Comparison of ENCODE assay signal across 7 mouse cellular contexts in genomic region chr16:23898840-23899239, GRCm38 (mm10). TPM values are rescaled to one million over a fixed set of nuclear protein-coding genes. Genes with fewer than 3 reads are reported as not detected.
DNase-seq lines count a peak whose midpoint lies in the region; ATAC-seq and TF ChIP-seq lines count a peak whose summit lies in the region.

No protein-coding gene starts in this region.

- ATAC-seq in embryonic facial prominence, embryonic 12.5 days (ENCODE audit: insufficient number of reproducible peaks, insufficient read depth, low FRiP score, low TSS enrichment) = no peak
- 0 out of 2 replicates have a peak, but pooled peaks have one; percentile 34 for ATAC-seq in limb, embryonic 14.5 days (ENCODE audit: low FRiP score, low read depth)
- ATAC-seq in midbrain, postnatal 0 days (ENCODE audit: low FRiP score) = peak; percentile 81

- H3K4me1 ChIP-seq in embryonic facial prominence, embryonic 12.5 days = peaks cover 15% of the 10 kb centered on the region
- 0 out of 2 replicates have a peak, but pooled peaks cover 8% of the 10 kb centered on the region for H3K4me1 ChIP-seq in limb, embryonic 14.5 days (ENCODE audit: control insufficient read depth, insufficient read depth, low read length)
- H3K4me1 ChIP-seq in midbrain, postnatal 0 days (ENCODE audit: insufficient read depth, low read length) = peaks cover 6% of the 10 kb centered on the region

- H3K9ac ChIP-seq in embryonic facial prominence, embryonic 12.5 days = no peak overlapping the region
- H3K9ac ChIP-seq in limb, embryonic 14.5 days (ENCODE audit: low read depth, low read length, severe bottlenecking) = no peak overlapping the region
- H3K9ac ChIP-seq in midbrain, postnatal 0 days (replicated peaks; ENCODE audit: low read length, poor library complexity, severe bottlenecking) = no peak overlapping the region

- DNase-seq in adrenal gland, postnatal 14 days = peak; percentile 86
- peak; percentile 22 to 57 for DNase-seq in heart, adult 9 months (ENCODE audit: low spot score in 2 of 2)
- peak; percentile 78 for DNase-seq in kidney, adult 9 months
- DNase-seq in limb, embryonic 14.5 days (ENCODE audit: low spot score) = peak; percentile 91
- DNase-seq in midbrain, postnatal 0 days (ENCODE audit: low spot score) = peak; percentile 94
- peak; percentile 36 to 78 for DNase-seq in spleen, postnatal 10 days (ENCODE audit: low spot score in 2 of 2)

- TF ChIP-seq POLR2A in limb, embryonic 14.5 days (IDR thresholded peaks at IDR 0.05; ENCODE audit: borderline replicate concordance, extremely low read depth, insufficient read depth, insufficient read length) = no peak

- peak overlapping the region; percentile 46 for H3K4me2 ChIP-seq in embryonic facial prominence, embryonic 12.5 days (replicated peaks)
- peak overlapping the region; percentile 43 for H3K4me2 ChIP-seq in limb, embryonic 14.5 days (replicated peaks; ENCODE audit: low read depth, low read length, severe bottlenecking)
- peak overlapping the region; percentile 53 for H3K4me2 ChIP-seq in midbrain, postnatal 0 days (ENCODE audit: low read depth, low read length, poor library complexity, severe bottlenecking)

- TF ChIP-seq CTCF in midbrain, postnatal 0 days (IDR thresholded peaks at IDR 0.05) = peak; percentile 91

- H3K27me3 ChIP-seq in embryonic facial prominence, embryonic 12.5 days = no peaks in the 10 kb centered on the region
- no peaks in the 10 kb centered on the region for H3K27me3 ChIP-seq in limb, embryonic 14.5 days (ENCODE audit: control insufficient read depth, insufficient read depth, low read length)
- H3K27me3 ChIP-seq in midbrain, postnatal 0 days (ENCODE audit: insufficient read depth, low read length) = no peaks in the 10 kb centered on the region

- WGBS in embryonic facial prominence, embryonic 12.5 days = 9% methylated on average over 12 of the region's 12 CpGs
- 7% methylated on average over 12 of the region's 12 CpGs for WGBS in limb, embryonic 14.5 days
- 12% methylated on average over 12 of the region's 12 CpGs for whole genome bisulfite sequencing in midbrain, postnatal 0 days

- no peak overlapping the region for H3K27ac ChIP-seq in embryonic facial prominence, embryonic 12.5 days
- no peak overlapping the region for H3K27ac ChIP-seq in limb, embryonic 14.5 days (replicated peaks; ENCODE audit: low read depth, low read length)
- H3K27ac ChIP-seq in midbrain, postnatal 0 days (ENCODE audit: low read depth, low read length) = peak overlapping the region; percentile 47; the same call in 1 of the 2 replicates

- no peaks in the 10 kb centered on the region for H3K9me3 ChIP-seq in embryonic facial prominence, embryonic 12.5 days
- H3K9me3 ChIP-seq in limb, embryonic 14.5 days (ENCODE audit: control insufficient read depth, low read length) = no peaks in the 10 kb centered on the region
- no peaks in the 10 kb centered on the region for H3K9me3 ChIP-seq in midbrain, postnatal 0 days (ENCODE audit: low read length)

- no peak overlapping the region for H3K4me3 ChIP-seq in embryonic facial prominence, embryonic 12.5 days
- H3K4me3 ChIP-seq in limb, embryonic 14.5 days (replicated peaks; ENCODE audit: low read length) = 0 out of 2 replicates have a peak overlapping the region, but pooled peaks have one; percentile 0
- peak overlapping the region; percentile 28; the same call in 1 of the 2 replicates for H3K4me3 ChIP-seq in midbrain, postnatal 0 days (ENCODE audit: low read depth, low read length)

- H3K36me3 ChIP-seq in embryonic facial prominence, embryonic 12.5 days = no peaks in the 10 kb centered on the region
- no peaks in the 10 kb centered on the region for H3K36me3 ChIP-seq in limb, embryonic 14.5 days (ENCODE audit: control insufficient read depth, insufficient read depth, low read length)
- H3K36me3 ChIP-seq in midbrain, postnatal 0 days (ENCODE audit: insufficient read depth, low read length) = no peaks in the 10 kb centered on the region

RNA-seq across cellular contexts. Expression of gene Sst, which starts 8.1 kb away (rescaled TPM):
- not detected in 2 replicates for total RNA-seq in adrenal gland, postnatal 14 days (2021)
- polyA plus RNA-seq in embryonic facial prominence, embryonic 12.5 days (2016; fragmentation: Nextera tagmentation; extraction: Ambion mirVana) = 9.4 and 9.7 TPM in 2 replicates
- polyA plus RNA-seq in limb, embryonic 14.5 days (2012; rRNA removed) = 10.9 and 17.5 TPM in 2 replicates
- polyA plus RNA-seq in limb, embryonic 14.5 days (2014; fragmentation: Nextera tagmentation; extraction: Ambion mirVana) = 13.4 and 17.1 TPM in 2 replicates
- total RNA-seq in midbrain, postnatal 0 days (2014; rRNA removed) = 380 and 464 TPM in 2 replicates
- 510 and 559 TPM in 2 replicates for polyA plus RNA-seq in midbrain, postnatal 0 days (2015; fragmentation: Nextera tagmentation; extraction: Ambion mirVana)

RNA-seq across cellular contexts. Expression of gene Rtp2, which starts 33.4 kb away (rescaled TPM):
- not detected in 2 replicates for total RNA-seq in adrenal gland, postnatal 14 days (2021)
- 0.22 and 0.52 TPM in 2 replicates for polyA plus RNA-seq in embryonic facial prominence, embryonic 12.5 days (2016; fragmentation: Nextera tagmentation; extraction: Ambion mirVana)
- polyA plus RNA-seq in limb, embryonic 14.5 days (2012; rRNA removed) = not detected in 2 replicates
- not detected in 2 replicates for polyA plus RNA-seq in limb, embryonic 14.5 days (2014; fragmentation: Nextera tagmentation; extraction: Ambion mirVana)
- 0.47 and 1.4 TPM in 2 replicates for total RNA-seq in midbrain, postnatal 0 days (2014; rRNA removed)
- 0.22 and 0.56 TPM in 2 replicates for polyA plus RNA-seq in midbrain, postnatal 0 days (2015; fragmentation: Nextera tagmentation; extraction: Ambion mirVana)

Comparison
In these comparisons a context has a peak if more than half of its experiments do, and no peak if none do; other contexts are left out.
1. DNase-seq: peak in every context shown above with its lines; median percentile 94 in midbrain, postnatal 0 days; 91 in limb, embryonic 14.5 days; 86 in adrenal gland, postnatal 14 days; 78 in kidney, adult 9 months; 57 in spleen, postnatal 10 days; 40 in heart, adult 9 months.
2. RNA of gene Sst, which starts 8.1 kb away (polyA plus RNA-seq): 510 to 559 TPM in midbrain, postnatal 0 days; 10.9 to 17.5 TPM in limb, embryonic 14.5 days and 9.4 to 9.7 TPM in embryonic facial prominence, embryonic 12.5 days; every median in the first group is over 10 times any median in the second.
3. Peak in every context shown above with its lines, with median percentiles within 50 percentile points of each other: H3K4me2 ChIP-seq.